Mouse (Mus musculus) ovary, adult 18-20 months (tissue): ENCODE results near the gene Cacnb1.

Experiments
- DNase-seq: peaks from one replicate; pipeline ENCODE4 v3.0.0; 2022; ENCODE audit warnings: low spot score, mixed read lengths

Gene Cacnb1

DNA sequence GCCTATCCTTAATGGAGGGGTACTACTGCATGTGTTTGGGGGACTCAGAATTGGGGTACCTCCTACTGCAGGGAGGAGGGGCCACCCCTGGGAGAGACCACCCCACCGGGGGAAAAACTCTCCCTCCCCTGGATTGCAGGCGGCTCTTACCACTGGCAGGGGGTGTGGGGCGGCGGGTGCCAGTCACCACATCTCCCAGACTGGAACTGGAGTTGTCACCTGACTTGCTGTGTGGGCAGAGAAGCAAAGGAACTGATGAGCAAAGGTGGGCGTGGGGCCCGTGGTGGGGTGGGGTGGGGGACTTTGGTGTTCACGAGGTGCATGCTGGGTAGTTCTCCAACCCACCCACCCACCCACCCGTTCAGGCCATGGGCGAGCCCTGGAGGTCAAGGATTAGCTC is 11.1 kb downstream of the Cacnb1 start:
- DNase-seq = no peak

GRCm38 (mm10) chr11:98008087-98008486 is 14.7 kb downstream of the Cacnb1 start:
- no peak for DNase-seq

GRCm38 (mm10) chr11:98005686-98006085 is 17.1 kb downstream of the Cacnb1 start:
- DNase-seq = no peak

GRCm38 (mm10) chr11:98005076-98005475 is 17.8 kb downstream of the Cacnb1 start:
- no peak for DNase-seq

DNA sequence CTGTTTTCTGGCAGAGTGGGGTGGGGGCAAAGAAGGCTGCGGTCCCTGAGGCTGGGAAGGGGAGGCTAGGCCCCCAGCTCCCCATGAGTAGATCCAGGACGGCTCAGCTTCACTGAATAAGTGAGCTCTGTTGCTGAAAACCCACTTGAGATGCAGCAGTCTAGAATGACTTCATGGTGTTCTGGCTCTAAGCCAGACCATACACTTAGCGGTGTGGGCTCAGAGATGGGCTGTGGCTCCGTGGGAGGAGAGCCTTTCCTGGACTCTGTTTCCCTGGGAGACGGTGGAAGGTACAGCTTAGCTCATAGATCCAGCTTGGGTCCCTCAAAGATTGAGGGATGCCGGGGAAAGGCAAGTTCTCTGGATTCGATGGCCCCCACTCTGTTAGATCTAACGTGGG is 18.7 kb downstream of the Cacnb1 start:
- no peak for DNase-seq

- no peak for DNase-seq
Observed at GRCm38 (mm10) chr11:98003171-98003671, 19.6 kb downstream of the Cacnb1 start.

DNA sequence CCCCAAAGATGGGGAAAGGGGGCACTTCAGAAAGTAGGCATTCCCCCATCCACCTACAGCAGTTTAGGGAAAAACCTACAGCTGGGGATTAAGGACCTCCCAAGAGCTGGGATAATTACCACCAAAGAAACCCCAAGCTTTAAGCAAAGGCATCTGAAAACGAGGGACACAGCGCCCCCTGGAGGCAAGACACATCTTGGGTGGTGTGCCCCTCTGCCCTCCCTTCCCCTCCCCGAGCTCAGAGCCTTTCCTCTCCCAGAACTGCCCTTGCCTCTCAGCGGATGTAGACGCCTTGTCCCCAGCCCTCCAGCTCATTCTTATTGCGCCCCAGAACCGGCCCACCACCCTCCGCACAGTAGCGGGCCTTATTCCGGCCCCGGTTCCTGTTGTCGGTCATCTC is 20.2 kb downstream of the Cacnb1 start:
- DNase-seq = no peak

DNA sequence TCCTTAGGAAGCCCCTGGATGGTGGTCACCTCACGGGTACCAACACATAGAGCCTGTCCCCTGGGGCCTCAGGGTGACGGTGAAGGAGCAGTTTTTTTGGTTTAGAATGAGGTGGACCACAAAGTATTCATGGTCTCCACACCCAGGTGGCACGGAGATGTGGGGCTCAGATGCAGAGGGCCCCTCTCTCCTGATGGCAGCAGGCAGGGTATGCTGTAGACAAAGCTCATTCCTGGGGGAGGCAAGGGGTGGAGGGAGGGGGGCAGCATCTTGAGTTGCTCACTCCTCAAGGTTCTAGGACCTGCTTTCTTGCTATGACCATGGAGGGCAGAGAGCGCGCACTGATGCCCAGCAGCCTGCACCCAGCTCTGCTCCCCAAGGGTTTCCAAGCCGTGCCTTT is 20.8 kb downstream of the Cacnb1 start:
- DNase-seq = no peak

- DNase-seq = no peak
Observed at GRCm38 (mm10) chr11:98001351-98001824, 21.4 kb downstream of the Cacnb1 start.

- DNase-seq = no peak
Observed at GRCm38 (mm10) chr11:98000378-98001140, 22.3 kb downstream of the Cacnb1 start.

GRCm38 (mm10) chr11:97999748-98000147 is 23.1 kb downstream of the Cacnb1 start:
- DNase-seq = no peak

- DNase-seq = no peak
Observed at GRCm38 (mm10) chr11:97998898-97999608, 23.8 kb downstream of the Cacnb1 start.

DNA sequence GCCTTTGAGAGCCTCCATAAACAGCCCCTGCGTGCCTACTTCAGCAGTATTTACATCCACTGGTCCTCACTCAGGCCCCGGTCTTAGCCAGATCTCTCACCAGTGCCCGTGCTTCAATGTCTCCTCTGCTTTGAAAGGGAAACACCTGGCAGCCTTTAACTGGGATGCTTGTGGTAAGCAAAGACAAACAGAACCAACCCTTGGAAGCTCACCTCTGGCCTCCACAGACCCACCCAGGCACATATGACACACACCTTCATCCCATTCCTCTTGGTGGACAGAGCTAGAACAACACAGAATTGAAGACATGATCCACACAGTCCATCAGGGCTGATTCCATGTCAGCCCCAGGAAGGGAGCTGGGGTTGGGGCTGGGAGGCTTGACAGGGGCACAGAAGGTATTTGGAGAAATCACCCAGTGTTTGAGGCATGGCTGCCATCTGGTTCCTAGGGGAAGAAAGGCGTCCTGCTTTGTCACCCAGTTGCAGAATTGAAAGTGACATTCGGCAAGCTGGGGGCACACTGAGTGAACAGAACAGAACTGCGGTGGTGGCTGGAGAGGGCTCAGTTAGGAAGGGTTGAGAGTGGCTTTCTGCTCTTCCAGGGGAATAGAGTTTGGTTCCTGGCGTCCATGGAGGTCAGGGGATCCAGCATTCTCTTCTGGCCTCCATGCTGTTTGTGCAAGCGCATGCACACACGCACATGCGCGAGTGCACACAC is 24.6 kb downstream of the Cacnb1 start:
- no peak for DNase-seq

- DNase-seq = no peak
Observed at GRCm38 (mm10) chr11:97997387-97997960, 25.4 kb downstream of the Cacnb1 start.

DNA sequence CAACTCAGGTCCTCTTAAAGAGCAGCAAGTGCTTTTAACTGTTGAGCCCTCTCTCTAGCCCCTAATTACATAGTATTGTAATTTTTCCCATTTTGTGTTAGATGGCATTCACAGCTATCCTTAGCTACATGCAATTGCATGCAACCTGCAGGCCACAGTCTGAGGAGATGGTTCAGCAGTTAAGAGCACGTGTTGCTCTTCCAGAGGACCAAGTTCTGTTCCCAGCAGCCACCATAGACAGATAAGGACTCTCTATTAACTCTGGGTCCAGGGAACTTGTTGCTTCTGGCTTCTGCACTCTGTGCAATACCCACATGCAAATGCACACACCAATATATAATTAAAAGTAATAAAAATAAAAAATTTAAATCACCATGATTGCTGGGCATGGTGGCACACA is 26.1 kb downstream of the Cacnb1 start:
- no peak for DNase-seq

GRCm38 (mm10) chr11:97995564-97996288 is 27.1 kb downstream of the Cacnb1 start, which contains the start of gene Arl5c:
Gene Arl5c (minus strand): TSS chr11:97996181.
- DNase-seq = no peak

GRCm38 (mm10) chr11:97994539-97995100 is 28.2 kb downstream of the Cacnb1 start:
- DNase-seq = no peak

DNA sequence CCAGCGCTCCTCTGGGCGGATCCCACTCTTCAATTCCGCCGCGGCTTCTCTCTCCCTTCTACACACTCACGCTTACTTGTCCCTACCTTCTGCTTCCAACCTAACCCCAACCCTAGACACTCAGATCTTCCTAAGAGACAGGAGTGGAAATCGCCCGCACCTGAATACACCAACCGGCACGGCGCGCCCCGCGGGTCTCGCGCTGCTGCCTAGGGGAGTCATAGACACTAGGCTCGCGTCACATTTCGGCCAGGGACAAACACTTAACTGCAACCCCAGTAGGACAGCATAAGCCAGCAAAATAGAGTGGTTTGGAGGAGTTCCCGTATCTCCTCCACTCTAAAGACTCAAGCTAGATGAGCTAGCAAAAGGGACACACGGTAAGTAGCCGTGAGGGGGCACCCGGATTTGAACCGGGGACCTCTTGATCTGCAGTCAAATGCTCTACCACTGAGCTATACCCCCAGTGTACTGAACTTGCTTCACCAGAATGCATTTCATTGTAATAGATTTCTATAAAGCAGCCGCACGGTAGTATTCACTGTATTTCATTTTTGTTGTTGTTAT is 34.2 kb downstream of the Cacnb1 start:
- peak; percentile 78 for DNase-seq

- peak; percentile 91 for DNase-seq
Observed at GRCm38 (mm10) chr11:97987551-97988526, 35.0 kb downstream of the Cacnb1 start.
